Mouse (Mus musculus) natural killer cell, adult 2 months (primary cell): ENCODE measurements around the gene Mettl22.

Experiments
- DNase-seq, 2 experiments: peaks; one replicate each; pipeline ENCODE4 v3.0.0; 2022; ENCODE audit warnings: low spot score in 2 of 2

The Mettl22 gene

GRCm38 (mm10) chr16:8512830-8513229, 42.2 kb downstream of the Mettl22 start:
- no peak for DNase-seq

DNA sequence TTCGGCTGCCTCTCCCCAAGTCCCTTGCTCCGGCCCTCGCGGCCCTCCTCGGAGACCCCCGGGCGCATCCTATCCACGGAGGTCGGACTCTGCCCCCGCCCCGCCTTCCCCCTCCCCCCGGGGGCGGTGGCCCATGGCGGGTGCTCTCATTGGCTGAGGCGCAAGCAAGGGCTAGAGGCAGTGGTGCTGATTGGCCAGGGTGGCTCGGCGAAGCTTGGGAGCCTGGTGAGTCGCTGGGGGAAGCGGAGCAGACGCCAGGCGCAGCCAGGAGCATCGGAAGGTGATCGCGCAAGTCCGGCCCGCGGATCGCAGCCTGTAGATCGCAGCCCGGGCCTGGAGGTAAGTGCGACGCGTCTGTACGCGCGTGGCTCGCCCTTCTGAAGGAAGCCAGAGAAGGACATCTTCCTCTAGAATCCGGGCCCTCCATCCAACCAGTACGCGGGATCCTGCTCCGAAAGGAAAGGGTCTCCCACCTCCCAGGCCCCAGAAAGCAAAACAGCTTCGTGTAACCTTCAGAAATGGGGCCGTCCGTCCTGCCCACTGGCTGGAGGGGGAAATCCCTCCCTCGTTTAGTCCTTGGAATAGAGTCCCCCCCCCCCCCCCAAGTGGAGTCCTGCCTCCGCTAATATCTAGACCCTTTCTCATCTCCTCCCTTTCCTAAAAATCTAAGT, 42.8 kb downstream of the Mettl22 start, which contains the start of gene Abat:
Gene Abat (plus strand): TSS at position 194 of the 671 bp plus-strand sequence.
- DNase-seq, result peak; percentile 5 to 10

DNA sequence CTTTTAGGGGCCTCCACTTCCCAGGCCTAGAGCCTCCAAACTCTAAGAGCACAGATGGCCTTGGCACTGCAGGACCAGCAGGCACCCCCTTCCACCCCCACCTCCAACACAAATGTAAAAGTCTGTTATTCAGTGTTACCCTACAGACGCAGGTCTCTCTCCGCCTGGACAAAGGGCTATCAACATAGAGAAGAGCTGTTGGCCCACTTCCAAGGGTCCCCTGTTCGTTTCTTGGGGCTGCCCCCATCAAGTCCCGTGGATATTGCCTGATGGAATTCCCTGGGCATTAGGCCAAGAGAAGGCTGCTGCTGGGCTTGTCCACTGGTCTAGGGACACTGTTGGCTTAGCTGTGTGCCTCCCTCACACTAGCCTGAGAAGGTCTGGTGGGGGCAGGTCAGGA, 43.6 kb downstream of the Mettl22 start:
- DNase-seq, result no peak

DNA sequence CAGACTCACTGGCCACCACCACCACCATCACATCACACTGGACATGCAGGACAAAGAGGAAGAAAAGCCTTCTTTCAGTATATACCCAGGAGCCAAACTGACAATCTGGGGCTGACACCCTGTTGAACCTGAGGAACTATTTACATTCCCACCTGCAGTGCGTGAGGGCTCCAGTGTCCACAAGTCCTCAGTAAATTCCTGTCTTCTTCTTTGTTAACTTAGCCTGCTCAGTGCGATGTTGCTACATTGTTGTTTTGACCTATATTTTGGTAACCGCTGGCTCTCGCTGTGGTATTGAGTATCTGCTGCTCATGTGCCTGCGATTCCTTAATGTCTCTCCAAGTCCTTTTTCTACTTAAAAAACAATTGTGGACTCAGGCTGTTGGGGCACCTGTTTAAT, 49.9 kb downstream of the Mettl22 start:
- DNase-seq, result no peak

DNA sequence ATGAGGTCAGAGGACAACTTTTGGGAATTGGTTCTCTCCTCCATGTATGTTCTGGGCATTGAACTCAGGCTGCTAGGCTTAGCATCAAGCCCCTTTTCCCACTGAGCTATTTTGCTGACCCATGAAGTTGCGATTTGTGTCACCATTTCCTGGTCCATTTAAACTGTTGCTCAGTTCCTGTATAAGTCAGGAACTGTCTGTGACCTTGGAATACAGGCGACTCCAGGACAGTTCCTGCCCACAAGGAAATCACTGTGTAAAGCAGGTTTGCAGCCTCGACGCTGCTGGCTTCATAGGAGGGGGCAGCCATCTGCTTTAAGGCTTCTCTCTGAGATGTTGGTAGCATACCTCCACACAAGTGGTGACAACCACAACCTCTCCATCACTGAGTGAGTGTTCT, 50.7 kb downstream of the Mettl22 start:
- DNase-seq, result no peak

DNA sequence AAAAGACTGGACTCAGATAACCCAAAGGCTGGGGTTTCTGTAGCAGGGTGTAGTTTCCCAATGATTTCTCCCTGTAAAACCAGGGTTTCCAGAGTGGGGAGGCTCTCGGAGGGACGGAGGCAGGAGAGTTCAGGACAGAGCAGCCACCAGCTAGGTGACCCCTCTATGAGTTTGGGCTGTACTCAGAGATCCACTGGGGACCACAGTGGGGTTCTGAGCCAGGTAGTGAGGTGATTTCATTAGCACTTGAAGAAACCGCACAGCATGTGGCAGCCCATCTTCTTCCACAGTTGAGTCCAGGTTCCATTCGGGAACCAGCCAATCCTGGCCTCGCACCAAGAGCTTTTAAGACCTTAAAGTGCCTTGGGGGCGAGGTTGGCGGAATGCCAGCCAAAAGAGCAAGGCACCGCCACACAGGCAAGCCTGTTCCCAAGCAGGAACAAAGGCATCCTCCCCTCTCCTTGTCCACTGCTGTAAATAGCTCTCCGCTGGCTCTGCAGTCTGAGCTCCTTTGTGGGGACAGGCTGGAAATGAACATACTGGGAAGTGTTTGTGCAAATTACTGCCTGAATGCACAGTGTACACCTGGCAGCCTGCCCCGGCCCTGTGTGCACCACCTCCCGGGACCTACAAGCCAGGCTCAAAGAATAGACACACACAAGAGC, 53.0 kb downstream of the Mettl22 start:
- no peak for DNase-seq

DNA sequence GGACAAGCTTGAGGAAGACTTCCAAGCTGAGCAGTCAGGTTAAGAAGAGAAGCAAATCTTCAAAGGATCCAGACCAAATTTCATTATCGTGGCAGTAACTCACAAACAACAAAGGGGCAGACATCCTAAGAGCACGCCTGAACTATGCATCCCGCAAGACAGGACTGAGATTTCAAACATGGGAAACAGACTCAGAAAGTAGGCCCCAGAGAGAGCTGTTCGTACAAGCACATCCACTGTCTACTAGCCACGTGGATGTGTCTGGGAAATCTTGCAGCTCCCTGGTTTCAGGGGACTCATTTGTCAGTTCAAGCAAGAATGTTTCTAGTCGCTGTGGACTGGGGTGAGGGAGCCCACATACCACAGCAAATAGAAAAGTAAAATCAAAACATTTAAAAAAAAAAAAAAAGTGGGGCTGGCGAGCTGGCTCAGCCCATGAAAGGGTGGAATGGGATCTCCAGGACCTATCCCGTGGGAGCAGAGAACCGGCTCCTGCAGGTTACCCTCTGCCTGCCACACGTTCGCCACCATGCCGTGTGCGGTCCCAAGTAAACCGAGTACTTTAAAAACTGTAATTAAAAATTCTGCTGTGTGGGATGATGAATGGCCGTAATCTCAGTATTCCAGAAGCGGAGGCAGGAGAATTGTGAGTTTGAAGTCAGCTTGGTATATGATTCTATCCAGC, 53.7 kb downstream of the Mettl22 start:
- no peak for DNase-seq

DNA sequence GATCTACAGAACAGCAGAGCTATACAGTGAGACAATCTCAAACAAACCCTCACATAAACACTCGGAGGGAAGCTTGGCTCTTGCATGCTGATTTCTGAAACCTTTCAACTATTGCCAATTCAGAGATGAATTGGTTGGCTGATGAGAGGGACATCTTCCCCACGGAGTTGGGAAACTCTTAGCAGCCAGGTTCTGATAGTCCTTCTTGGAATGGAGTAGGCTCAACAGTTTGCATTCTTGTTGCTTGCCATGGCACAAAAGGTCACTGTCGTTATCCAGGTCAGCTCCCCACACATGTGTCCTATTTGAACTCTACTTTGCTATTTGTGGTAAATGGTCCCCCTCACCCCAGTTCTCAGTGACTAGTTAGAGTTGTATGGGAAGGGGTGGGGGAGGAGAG, 54.7 kb downstream of the Mettl22 start:
- DNase-seq, result no peak

- DNase-seq, result no peak
Measured at GRCm38 (mm10) chr16:8525877-8526276, 55.3 kb downstream of the Mettl22 start.

GRCm38 (mm10) chr16:8529389-8529788, 58.8 kb downstream of the Mettl22 start:
- no peak for DNase-seq

GRCm38 (mm10) chr16:8530018-8530417, 59.4 kb downstream of the Mettl22 start:
- DNase-seq, result no peak

- DNase-seq, result no peak
Measured at GRCm38 (mm10) chr16:8532461-8532860, 61.9 kb downstream of the Mettl22 start.

- no peak for DNase-seq
Measured at GRCm38 (mm10) chr16:8532894-8533293, 62.3 kb downstream of the Mettl22 start.

DNA sequence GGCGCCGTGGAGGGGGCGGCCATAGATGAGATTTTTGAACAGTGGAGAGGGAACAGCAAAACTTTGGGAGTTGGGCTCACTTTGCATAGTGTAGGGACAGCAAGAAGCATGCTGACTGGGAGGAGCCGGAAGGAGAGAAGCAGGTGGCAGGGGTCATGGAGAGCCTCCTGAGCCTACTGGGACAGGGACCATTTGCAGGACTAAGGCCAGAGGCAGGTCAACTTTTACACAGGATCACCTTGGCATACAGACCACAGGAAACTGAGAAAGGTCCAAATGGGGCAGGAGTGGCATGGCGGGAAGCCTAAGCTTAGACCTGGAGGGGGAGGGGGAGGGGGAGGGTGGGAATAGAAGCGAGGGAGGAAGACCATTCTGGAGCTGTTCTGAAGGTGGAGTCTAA, 62.9 kb downstream of the Mettl22 start:
- no peak for DNase-seq

DNA sequence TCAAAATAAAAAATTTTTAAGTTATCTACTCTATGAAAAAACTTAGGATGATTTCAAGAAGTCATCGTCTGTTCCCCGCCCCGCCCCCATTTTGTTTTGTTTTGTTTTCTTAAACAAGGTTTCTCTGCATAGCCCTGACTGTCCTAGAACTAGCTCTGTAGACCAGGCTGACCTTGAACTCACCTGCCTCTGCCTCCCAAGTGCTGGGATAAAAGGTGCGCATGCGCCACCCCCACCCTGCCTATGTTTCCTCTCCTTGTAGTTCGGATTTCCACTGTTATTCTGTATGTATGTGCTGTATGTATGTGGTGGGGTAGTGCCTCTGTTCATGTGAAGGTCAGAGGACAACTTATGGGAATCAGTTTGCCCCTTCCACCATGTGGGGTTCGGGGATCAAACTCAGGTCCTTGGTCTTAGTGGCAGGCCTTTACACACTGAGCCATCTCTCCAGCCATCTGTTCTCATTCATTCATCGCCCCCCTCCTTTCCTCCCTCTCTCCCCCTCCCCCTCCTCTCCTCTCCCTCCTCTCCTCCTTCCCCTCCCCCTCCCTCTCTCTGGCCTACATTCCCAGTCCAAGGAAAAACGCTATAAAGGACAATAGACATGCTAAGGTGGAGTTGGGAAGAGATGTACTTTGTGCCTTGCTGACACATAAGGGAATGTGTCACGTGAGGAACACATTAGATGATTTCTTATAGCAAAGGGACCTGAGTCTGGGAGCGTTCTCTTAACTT, 64.0 kb downstream of the Mettl22 start:
- DNase-seq, result no peak

DNA sequence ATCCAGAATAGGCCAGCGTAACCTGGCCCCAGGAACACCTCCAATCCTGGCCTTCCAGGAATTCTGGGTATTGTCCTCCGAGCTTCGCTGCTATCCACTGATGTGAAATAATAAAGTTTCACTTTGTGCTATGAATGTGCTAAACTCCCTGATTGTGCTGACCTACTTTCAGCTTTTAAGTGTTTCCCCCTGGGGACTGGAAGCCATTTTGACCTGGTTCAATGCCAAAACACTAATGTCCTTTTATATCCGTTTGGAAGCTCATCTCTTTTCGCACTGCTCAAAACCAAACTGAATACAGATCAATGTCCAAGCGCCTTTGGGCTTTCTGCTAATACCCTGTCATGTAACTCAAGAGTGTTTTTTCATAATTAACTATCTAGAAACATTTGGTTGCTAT, 64.8 kb downstream of the Mettl22 start:
- DNase-seq, result no peak

DNA sequence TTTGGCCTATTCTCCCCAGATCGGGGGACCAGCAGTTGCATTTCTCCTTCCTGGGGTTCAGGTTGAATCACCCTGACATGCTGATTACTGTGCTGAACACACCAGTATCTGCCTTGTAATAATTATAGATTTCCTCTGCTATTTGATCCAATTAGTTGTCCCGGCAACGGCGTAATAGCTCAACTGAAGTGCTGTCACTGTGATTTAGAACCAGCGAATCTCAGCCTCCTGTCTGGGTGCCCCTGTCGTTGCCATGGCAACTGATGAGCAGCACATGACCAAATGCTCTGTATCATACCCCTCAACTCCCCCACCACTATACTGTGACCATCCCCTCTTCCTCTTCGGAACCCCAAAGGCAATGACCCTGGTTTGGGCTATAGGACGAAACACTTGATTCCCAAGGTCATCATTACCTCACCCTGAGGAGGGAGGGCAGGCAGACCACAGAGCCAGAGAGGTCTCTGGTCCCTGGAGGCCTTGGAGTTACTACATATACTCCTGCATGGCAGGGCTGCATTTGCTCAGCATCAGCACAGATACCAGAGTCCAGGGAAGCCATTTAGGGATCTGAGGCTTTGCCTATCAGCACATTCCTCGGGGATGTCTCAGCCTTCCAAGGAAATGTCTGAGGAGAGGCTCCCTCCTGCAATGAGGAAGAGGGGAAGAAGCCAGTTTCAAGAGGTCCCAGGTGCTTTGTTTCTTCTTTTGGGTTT, 68.7 kb downstream of the Mettl22 start:
- no peak for DNase-seq
